Mouse (Mus musculus) monocyte, adult 2 months (primary cell): ENCODE results near the gene Fam3a.
"Not testable (repeated sequence)": the region's sequence is repeated elsewhere in the genome, so short reads cannot be mapped to it uniquely, and the experiment has no call there.

Source experiments
- DNase-seq, 2 experiments: peaks; one replicate each; pipeline ENCODE4 v3.0.0; 2022; ENCODE audit warnings: low spot score in 2 of 2, low read depth in 1 of 2

The Fam3a gene

GRCm38 (mm10) chrX:74392535-74393443 lies at the start of gene Fam3a, which contains the start of gene Ikbkg:
TSS of gene Fam3a (minus strand) at chrX:74393272.
TSS of gene Ikbkg (plus strand) at chrX:74393290.
- DNase-seq = peak; percentile 68 to 71

DNA sequence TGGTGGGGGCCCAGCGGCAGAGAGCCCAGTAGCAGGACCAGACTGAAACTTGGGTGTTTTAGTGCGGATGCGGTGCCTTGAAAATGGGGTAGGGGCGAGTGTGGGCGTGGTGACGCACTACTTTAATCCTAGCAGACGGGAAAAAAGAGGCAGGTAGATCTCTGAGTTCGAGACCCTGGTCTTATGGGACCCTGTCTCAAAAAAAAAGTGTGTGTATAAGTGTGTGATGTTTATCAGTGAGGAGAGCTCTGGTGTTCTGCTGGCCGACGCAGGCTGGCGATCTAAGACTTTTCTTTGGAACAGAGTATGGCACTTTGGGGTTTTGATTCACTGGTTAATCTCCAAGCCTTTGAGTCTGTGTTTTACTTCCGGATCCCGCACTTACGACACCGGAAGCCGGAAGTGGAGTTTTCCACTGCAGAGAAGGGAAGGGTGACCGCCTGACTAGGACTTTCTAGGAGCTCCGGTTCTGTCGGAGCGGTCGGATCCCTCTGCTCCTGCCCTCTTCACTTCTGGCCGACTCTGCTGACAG lies 36.3 kb upstream of the Fam3a start:
- peak in 1 of 2 experiments; percentile 55 for DNase-seq

DNA sequence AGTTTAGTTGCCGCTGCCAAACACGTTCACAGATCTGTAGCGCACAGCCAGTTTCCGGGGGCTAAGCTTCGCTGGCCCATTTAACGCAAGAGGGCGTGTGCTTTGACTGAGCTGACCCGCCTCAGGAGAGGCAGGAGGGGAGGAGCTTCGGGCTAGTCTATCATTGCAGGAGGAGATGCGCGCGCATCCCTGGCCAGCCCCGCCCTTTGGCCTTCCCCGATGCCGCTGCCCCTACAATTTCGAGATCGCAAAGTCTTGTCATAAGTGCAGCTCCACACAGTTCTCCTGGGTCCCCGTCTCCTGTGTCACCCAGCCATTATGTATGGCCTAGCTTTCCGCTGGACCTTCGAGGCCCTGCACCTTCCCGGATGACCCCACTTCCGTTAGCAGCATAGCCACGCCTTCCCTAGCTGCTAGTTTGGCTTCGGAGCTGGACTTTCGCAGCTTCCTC lies 35.8 kb upstream of the Fam3a start, which contains the start of gene G6pdx:
Gene G6pdx, minus strand, starts transcription at position 369 of the 451 bp plus-strand sequence.
- DNase-seq = peak; percentile 56 to 78

DNA sequence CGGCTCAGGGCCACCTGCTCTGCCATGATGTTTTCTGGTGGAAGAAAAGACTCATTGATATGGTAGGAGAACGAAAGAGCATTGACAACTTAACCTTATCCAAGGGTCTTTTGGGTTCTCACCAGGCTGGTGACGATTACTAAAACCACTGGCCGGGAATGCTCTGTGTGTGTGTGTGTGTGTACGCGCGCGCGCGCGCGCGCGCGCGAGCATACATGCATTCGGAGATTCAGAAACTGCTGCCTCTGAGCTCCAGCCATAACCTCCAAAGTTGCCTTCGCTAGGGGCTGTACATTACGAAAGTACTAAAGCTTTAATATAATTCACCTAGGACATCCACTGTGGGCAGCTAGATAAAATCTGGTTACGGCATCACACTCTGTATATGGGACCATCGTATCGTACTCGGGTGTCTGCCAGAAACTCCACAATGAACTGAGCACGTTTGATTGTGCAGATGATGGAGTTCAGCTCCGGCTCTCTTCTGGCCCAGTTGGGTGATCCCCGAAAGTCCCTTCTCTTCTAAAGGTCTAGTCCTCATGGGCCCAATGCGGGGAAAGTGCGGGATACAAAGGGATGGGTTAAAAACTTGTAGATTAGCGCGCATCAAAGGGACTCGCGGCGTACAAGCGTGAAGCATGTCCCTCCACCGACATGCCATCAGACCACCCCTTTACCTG lies 35.2 kb upstream of the Fam3a start:
- no peak for DNase-seq

DNA sequence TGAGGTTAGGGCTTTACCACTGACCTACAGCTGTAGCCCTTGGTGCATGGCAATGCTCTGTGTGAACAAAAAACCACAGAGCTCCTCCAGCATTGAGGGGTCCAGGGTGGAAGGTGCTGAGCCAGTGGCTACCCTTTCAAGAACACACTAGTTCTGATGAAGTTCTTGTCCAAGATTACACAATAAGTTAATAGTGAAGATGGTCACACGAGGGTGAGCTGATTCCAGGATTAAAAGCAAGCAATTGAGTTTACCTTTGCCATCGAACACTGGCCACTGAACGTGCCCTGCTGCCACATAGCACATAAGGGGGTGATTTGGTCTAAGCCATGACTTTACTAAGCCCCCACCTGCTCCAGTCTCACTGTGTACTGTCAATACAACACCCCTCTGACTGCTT lies 34.0 kb upstream of the Fam3a start:
- DNase-seq = no peak

- DNase-seq = no peak
These were observed 33.2 kb upstream of the Fam3a start for GRCm38 (mm10) chrX:74426256-74426655.

- peak; percentile 40 to 48 for DNase-seq
These were observed 32.1 kb upstream of the Fam3a start for GRCm38 (mm10) chrX:74425195-74425594.

DNA sequence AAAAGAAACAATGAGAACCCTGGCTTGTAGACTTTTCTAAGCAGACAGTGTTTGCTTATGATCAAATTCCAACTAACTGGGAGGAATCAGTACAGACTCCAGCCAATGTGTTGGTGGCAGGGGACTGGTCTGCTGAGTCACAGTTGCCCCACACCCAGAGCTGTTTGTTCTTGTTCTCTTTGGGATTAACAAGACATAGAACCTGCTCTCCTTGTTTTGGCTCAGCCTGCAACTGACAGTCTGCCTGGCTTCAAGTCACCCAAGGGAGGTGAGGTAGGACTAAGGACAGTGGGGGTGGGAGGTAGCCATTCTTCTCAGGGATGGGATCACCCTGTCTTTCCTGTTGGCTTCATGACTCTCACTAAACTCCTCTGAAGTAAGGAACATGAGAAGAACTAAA lies 31.4 kb upstream of the Fam3a start:
- no peak for DNase-seq

DNA sequence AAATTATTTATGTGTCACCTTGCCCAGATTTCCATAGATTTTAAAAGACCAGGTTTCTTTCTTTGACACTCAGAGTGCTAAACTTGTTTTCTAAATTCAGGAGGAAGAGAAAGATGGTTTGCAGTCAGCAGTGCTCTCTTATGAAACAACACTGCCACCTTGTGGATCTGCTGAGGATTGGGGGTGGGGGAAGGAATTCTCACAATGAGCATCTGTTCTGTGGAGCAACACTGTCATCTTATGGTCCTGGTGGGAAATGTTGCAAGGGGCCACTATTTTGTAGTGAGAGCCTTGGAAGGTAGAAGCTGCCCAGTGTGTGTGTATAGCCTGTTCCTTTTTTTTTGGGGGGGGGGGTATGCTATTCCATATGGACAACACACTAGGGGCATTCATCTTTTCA lies 20.3 kb upstream of the Fam3a start:
- peak in 1 of 2 experiments; percentile 35 for DNase-seq

DNA sequence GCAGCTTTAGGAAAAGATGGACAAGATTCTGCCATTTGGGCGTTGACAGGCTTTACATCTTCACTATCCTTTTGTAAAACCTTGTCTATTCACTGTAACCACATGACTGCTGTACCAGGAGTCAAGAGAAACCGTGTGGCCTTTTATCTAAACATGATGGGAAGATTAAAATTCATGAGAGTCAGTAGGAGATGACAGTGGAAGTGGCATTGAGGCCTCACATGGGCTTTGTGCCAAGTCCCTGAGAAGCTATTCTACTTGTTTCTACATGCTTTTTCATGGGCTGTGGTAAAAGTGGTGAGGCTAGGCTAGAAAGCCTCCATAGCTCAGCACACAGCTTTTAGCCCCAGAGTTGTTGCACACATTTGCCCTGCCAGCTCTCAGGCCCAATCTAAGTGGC lies 15.3 kb upstream of the Fam3a start:
- no peak for DNase-seq

DNA sequence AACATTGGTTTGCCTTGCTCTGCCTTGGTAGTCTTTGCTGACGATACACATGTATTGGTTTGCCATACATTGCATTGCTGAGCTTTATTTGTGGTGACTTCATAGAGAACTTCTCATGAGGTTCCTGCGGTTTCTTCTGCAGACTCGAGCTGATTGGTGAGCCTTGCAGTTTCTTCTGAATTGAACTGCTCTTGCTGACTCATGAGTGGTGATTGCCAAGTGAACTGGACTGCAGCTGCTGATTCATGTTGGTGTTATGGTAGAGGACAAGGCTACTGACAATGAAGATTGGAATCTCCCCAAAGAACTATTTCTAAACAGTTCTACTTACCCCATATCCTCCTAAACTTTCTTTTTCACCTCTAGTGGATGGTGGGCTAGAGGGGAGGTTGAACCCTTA lies 7.1 kb upstream of the Fam3a start:
- no peak for DNase-seq

DNA sequence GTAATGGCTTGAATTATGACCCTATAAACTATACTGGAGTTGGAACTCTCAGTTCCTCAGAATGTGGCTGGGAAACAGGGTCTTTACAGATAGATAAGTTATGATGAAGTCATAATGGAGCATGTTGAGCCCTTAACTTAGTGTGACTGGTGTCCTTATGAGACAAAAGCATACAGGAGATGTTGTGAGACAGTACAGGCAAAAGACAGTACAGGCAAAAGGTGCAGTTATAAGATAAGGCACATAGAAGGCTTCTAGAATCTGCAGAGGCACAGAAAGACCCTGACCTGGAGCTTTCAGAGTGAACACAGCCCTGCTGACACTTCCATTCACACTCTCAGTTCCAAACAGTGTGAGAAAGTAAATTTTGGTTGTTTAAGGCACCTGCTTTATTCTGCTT lies 4.9 kb downstream of the Fam3a start:
- no peak for DNase-seq

- no peak for DNase-seq
These were observed 8.6 kb downstream of the Fam3a start for GRCm38 (mm10) chrX:74384451-74384850.

- DNase-seq = peak; percentile 67 to 83
These were observed 20.1 kb downstream of the Fam3a start, which contains the start of the genes Ubl4a and Slc10a3 for GRCm38 (mm10) chrX:74372888-74373549. TSS of gene Ubl4a (minus strand) at chrX:74373218. TSS of gene Slc10a3 (minus strand) at chrX:74373349.

- DNase-seq = peak; percentile 9 to 50
These were observed 24.7 kb downstream of the Fam3a start for GRCm38 (mm10) chrX:74368209-74368909.

- DNase-seq = no peak
These were observed 25.6 kb downstream of the Fam3a start for GRCm38 (mm10) chrX:74367512-74367911.

GRCm38 (mm10) chrX:74359171-74359570 lies 33.9 kb downstream of the Fam3a start:
- DNase-seq = no peak

DNA sequence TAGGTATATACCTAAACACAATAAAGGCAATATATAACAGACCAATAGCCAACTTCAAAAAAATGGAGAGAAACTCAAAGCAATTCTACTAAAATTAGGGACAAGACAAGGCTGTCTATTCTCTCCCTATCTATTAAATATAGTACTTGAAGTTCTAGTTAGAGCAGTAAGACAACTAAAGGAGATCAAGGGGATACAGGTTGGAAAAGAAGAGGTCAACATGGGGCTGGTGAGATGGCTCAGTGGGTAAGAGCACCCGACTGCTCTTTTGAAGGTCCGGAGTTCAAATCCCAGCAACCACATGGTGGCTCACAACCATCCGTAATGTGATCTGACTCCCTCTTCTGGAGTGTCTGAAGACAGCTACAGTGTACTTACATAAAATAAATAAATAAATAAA lies 36.0 kb downstream of the Fam3a start:
- DNase-seq = not testable (repeated sequence)

DNA sequence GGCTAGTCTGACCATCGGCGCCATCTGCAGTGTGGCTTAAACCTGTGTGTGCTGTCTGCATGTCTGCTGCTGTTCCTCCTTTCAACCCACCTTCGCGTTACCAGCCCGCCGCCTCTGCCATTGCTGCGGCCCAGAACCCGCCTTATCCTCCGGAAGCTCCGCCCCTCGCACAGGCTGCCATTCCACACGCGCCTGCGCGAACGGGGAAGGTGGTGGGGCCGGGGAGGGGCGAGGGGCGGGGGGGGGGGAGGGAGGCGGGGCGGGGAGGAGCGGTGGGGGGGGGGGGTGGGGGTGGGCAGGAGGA lies 39.7 kb downstream of the Fam3a start, which contains the start of gene Lage3:
Gene Lage3, minus strand, starts transcription at position 152 of the 304 bp plus-strand sequence.
- peak in 1 of 2 experiments; percentile 44 for DNase-seq

DNA sequence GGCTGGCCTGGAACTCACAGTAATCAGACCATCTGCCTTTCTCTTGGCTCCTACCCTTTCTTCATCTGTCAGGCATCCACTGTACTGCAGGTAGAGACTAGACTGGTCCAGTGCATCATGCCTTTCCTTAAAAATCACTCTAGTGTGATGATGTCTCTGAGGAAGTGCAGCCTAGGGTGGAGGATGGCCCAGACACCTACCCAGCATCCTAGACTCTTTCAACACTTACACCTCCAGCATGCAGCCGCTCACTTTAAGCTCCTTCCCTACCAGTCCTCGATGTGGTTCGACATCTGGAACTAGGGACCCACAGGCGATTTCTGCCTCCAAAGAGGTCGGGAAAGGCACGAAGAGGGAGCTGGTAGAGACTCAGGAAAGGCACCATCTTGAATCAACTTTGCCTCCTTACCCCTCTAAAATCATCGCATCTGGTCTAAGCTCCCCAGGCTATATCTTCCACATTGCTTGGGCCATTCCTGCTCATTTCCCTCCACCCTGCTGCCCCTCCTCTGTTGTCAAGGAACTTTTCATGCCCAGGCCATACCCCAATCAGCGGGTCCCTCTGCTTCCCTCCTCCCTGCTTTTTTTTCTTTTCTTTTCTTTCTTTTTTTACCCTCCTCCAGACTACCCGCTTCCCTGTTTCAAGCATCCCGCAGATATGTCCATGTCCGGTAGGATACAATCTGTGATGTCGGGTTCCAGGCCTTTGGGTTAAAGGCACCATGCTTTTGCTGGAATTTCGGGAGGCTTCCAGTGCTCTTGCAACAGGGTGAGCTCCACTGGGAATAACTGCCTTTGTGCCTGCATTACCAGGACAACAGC lies 40.2 kb downstream of the Fam3a start:
- no peak for DNase-seq
